Mouse (Mus musculus): ENCODE measurements around the gene Asic2. TPM values are rescaled to one million over a fixed set of nuclear protein-coding genes. Genes with fewer than 3 reads are reported as not detected.
A peak's percentile ranks its signal among the peaks of the same experiment; 100 is the strongest.

Gene Asic2
- total RNA-seq (2021), result 10 to 100 TPM; 58.4 to 61.0 TPM

GRCm38 (mm10) chr11:81968401-81968881 is at the start of gene Asic2:
Gene Asic2 (minus strand): TSS chr11:81968457.
- DNase-seq (ENCODE audit: extremely low spot score in 1 of 2, low spot score in 1 of 2), result peak; percentile 36 to 39

- no peak for DNase-seq (ENCODE audit: extremely low spot score in 1 of 2, low spot score in 1 of 2)
Measured at GRCm38 (mm10) chr11:82016181-82016780, 48.0 kb upstream of the Asic2 start.

DNA sequence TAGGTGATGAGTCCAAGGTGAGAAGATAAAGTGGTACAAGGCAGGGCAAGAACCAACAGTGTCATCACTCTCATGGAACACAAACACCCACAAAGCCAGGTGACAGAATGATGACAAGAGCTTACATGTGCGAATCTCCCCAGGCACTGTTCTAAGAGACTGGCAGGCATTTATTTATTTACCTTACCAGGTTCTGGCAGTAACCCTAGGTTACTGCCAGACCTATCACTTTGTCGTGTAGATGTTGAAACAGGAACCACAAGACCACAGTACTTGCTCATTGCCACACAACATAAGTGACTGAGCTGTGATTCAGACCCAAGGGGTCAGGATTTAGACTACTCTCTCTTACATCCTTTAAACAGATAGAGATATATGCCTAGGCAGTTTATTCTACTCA is 46.8 kb upstream of the Asic2 start:
- no peak for DNase-seq (ENCODE audit: extremely low spot score in 1 of 2, low spot score in 1 of 2)

GRCm38 (mm10) chr11:82013756-82014155 is 45.5 kb upstream of the Asic2 start:
- no peak for DNase-seq (ENCODE audit: extremely low spot score in 1 of 2, low spot score in 1 of 2)

- no peak for DNase-seq (ENCODE audit: extremely low spot score in 1 of 2, low spot score in 1 of 2)
Measured at GRCm38 (mm10) chr11:82011411-82012193, 43.3 kb upstream of the Asic2 start.

DNA sequence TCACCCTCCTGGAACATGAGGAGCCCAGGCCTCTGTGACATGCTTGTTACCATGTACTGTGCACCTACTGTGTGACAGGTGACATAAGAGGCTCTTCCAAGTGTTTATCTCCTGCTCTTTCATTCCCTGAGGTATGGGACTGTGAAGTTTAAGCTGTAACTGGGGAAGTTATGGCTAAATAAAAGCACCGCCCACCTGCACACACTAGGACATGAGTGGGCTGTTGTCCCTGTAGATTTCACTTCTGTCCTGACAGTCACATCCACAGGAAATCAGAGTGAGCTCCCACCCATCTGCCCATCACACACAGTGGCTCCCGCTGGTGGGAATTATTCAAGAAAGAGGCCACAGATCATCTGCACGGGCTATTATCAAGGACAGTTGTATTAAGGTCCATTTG is 41.9 kb upstream of the Asic2 start:
- no peak for DNase-seq (ENCODE audit: extremely low spot score in 1 of 2, low spot score in 1 of 2)

DNA sequence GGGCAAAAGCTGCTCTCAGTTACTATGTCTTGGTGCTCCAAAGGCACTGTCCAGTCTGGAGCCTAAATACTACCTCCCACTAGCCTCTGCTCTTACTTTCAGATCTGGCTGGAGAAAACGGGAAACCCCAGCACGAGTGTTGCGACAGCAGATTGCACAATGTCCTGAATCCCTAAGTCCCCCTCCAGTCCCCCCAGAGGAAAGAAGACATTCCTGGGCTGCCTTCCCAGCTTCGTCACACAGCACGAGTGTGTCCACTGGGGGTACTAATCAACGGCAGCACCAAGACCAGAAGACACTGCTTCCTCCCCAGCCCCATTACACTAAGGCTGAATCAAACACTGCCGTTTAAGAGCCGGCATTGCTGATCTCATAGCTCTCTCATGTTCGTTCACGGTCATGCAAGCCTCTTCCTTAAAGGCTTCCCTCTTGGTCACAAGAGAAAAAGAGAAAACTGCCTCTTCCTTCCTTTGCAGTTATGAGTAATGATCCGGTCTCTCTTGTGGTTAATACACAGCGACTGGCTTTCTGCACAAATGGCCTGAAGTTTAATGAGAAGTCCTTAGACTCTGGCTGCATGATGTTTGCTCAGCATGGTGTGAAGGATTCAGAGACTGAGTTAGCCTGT is 38.7 kb upstream of the Asic2 start:
- DNase-seq (ENCODE audit: extremely low spot score in 1 of 2, low spot score in 1 of 2), result no peak

DNA sequence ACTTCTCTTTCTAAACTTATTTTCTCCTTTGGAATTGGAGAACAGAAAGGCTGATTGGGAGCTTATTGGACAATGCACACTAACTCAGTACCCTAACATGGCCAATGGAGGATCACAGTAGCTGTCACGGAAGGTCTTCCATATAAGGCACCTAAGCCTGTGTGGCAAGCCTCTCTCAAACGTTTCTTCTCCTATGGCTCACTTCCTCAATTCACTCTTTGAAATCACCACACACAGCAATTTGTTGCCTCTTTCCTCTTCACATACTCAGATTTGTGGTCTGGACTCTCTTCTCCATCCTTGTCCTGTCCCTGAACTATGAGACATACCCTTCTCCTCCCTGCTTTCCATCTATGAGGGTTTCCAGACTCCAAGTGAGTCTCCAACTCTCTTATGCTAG is 36.6 kb upstream of the Asic2 start:
- DNase-seq (ENCODE audit: extremely low spot score in 1 of 2, low spot score in 1 of 2), result no peak

- DNase-seq (ENCODE audit: extremely low spot score in 1 of 2, low spot score in 1 of 2), result no peak
Measured at GRCm38 (mm10) chr11:82000581-82000980, 32.3 kb upstream of the Asic2 start.

- no peak for DNase-seq (ENCODE audit: extremely low spot score in 1 of 2, low spot score in 1 of 2)
Measured at GRCm38 (mm10) chr11:81999469-81999868, 31.2 kb upstream of the Asic2 start.

DNA sequence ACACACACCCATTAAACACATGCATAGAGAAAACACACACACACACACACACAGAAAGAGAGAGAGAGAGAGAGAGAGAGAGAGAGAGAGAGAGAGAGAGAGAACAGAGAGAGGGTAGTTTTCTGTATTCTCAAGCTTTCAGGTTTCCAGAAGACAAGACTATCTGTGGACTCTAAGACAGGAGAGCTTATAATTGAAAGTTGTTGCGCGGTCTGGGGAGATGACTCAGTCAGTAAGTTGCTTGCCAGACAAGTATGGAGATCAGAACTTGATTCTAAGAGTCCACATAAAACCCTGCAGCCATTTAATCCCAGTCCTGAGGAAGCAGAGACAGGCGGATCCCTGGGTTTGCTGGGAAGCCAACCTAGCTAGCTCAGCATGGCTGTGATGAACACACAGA is 30.4 kb upstream of the Asic2 start:
- no peak for DNase-seq (ENCODE audit: extremely low spot score in 1 of 2, low spot score in 1 of 2)

GRCm38 (mm10) chr11:81997085-81997484 is 28.8 kb upstream of the Asic2 start:
- DNase-seq (ENCODE audit: extremely low spot score in 1 of 2, low spot score in 1 of 2), result no peak

DNA sequence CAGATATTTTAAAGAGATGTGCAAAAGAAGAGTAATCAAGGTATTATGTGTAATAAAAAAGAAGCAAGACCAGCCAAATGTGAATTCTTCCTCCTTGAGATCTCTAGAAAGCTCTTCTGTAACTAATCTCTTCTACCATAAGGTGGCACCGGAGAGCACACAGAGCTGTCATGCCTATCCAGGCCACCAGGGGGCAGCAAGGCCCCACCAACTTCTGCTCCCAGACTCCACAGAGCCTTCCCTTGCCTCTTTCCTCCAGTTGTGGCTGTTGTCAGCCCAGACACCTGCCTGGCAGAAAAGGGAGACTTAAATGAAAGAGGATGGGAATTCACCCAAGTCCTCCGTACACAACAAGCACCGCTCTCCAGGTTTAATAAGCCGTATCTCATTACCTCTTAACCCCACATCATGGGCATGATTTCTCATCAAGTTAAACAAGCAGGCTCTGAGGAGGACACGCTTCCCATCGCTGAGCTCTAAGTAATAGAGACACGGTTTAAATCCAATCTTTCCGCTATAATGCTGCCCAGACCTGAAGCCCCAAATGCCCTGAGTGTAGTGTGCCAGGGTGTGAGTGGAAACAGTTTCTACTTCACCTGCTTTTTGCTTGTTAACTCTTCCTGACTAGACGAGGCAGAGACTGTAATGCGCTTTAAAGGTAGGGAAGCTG is 28.1 kb upstream of the Asic2 start:
- peak; percentile 82 to 83 for DNase-seq (ENCODE audit: extremely low spot score in 1 of 2, low spot score in 1 of 2)

DNA sequence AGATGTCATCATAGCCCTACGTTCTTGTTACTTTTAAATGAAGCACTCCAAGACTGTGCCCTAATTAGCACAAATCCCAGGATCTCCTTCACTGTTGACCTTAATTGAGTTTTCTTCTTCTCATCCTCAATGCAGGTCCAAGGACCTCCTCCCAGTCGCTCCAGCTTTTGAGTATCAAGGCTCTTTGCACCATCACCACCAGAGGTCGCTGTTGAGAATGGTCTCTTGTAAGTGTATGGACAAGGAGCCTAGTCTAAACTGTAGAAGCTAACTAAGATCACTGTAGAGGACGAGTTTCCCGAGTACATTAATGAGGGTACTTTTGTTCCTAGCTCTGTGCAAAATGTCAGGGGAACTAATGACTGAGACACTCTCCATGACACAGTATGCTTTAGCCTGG is 14.9 kb upstream of the Asic2 start:
- DNase-seq (ENCODE audit: extremely low spot score in 1 of 2, low spot score in 1 of 2), result peak in 1 of 2 experiments; percentile 79

- DNase-seq (ENCODE audit: extremely low spot score in 1 of 2, low spot score in 1 of 2), result no peak
Measured at GRCm38 (mm10) chr11:81982191-81982590, 13.9 kb upstream of the Asic2 start.

- peak in 1 of 2 experiments; percentile 33 for DNase-seq (ENCODE audit: extremely low spot score in 1 of 2, low spot score in 1 of 2)
Measured at GRCm38 (mm10) chr11:81974577-81974976, 6.3 kb upstream of the Asic2 start.

GRCm38 (mm10) chr11:81973699-81974098 is 5.4 kb upstream of the Asic2 start:
- no peak for DNase-seq (ENCODE audit: extremely low spot score in 1 of 2, low spot score in 1 of 2)

- peak in 1 of 2 experiments; percentile 29 for DNase-seq (ENCODE audit: extremely low spot score in 1 of 2, low spot score in 1 of 2)
Measured at GRCm38 (mm10) chr11:81972044-81972443, 3.8 kb upstream of the Asic2 start.

GRCm38 (mm10) chr11:81966626-81967289 is 1.5 kb downstream of the Asic2 start:
- peak in 1 of 2 experiments; percentile 18 for DNase-seq (ENCODE audit: extremely low spot score in 1 of 2, low spot score in 1 of 2)

All from layer of hippocampus, postnatal 25 days (tissue).